Mouse (Mus musculus) CD4-positive, CD25-positive, alpha-beta regulatory T cell, adult 4 months (primary cell): ENCODE data around the gene Gm10096. TPM values are rescaled to one million over a fixed set of nuclear protein-coding genes. Genes with fewer than 3 reads are reported as not detected.
"Not testable (repeated sequence)": the region's sequence is repeated elsewhere in the genome, so short reads cannot be mapped to it uniquely, and the experiment has no call there.

ENCODE experiments used
- ATAC-seq: one replicate; pipeline ENCODE4 v1.8.0; 2017
- polyA plus RNA-seq, 2 experiments: library from polyadenylated mRNA; unstranded; fragments of 100-300 nt; shearing (Covaris generic); gene quantifications; one replicate each; pipeline ENCODE4 v1.2.1; 2017

Gm10096 gene
- not detected for polyA plus RNA-seq

GRCm38 (mm10) chrX:28954602-28955001 lies at the start of gene Gm10096:
Gene Gm10096, minus strand, starts transcription at chrX:28954702.
- not testable (repeated sequence) for ATAC-seq
